Mouse (Mus musculus) spleen, adult 2 months (tissue): ENCODE results near the gene Hils1.

Experiments used
- CTCF ChIP-seq: fragments of 200-500 bp; IDR thresholded peaks from 2 replicates; pipeline ENCODE4 v1.5.1; 2011; ENCODE audit warnings: mild to moderate bottlenecking, inconsistent platforms; ENCODE audit not compliant: insufficient read depth, insufficient read length, insufficient replicate concordance; ENCODE audit errors: extremely low read depth
- POLR2A ChIP-seq: fragments of 200-500 bp; IDR thresholded peaks from 2 replicates; pipeline ENCODE4 v1.6.1; 2011; ENCODE audit warnings: low read depth, low read length, inconsistent platforms

- no peak for TF ChIP-seq POLR2A
- peak; percentile 32; the same call in 1 of the 2 replicates for TF ChIP-seq CTCF
Observed at GRCm38 (mm10) chr11:94970210-94970943, 3.0 kb downstream of the Hils1 start.
